Mouse (Mus musculus) neutrophil, adult 5-6 weeks (primary cell): ENCODE data around the gene Gorasp1. TPM values are rescaled to one million over a fixed set of nuclear protein-coding genes. Genes with fewer than 3 reads are reported as not detected.

Experiments
- ATAC-seq: fragments of 151-379, 151-347 bp; 2 replicates; pipeline ENCODE4 v1.8.0; 2017; ENCODE audit warnings: mild to moderate bottlenecking, moderate TSS enrichment; ENCODE audit not compliant: insufficient number of reproducible peaks, poor library complexity, low FRiP score, severe bottlenecking; ENCODE audit errors: extremely low read depth
- total RNA-seq: library from RNA; stranded (forward); fragments of 200-1000 nt; gene quantifications from 2 replicates; pipeline ENCODE4 v1.2.3, GENCODE M21; 2017

The Gorasp1 gene
- total RNA-seq, 1 experiment from 2014 or later = 3.6 TPM

GRCm38 (mm10) chr9:119889446-119889845 lies 47.9 kb downstream of the Gorasp1 start:
- ATAC-seq = no peak

- ATAC-seq = no peak
Observed at GRCm38 (mm10) chr9:119888843-119889246, 48.5 kb downstream of the Gorasp1 start.

- ATAC-seq = no peak
Observed at GRCm38 (mm10) chr9:119887144-119887901, 50.0 kb downstream of the Gorasp1 start.

Other genes with a start within 250 kb of the Gorasp1 start
- not detected in 2 replicates for gene Scn10a, start 218.2 kb downstream of the Gorasp1 start, total RNA-seq
- not detected in 2 replicates for gene Scn11a, start 112.1 kb downstream of the Gorasp1 start, total RNA-seq
- 90.0 and 97.9 TPM in 2 replicates for gene Wdr48, start 42.7 kb downstream of the Gorasp1 start, total RNA-seq
- gene Ttc21a, start within 50 bp of the Gorasp1 start, total RNA-seq = 0.35 TPM in 1 of 2 replicates, not detected in the other
- 105 and 114 TPM in 2 replicates for gene Csrnp1, start 47.1 kb upstream of the Gorasp1 start, total RNA-seq
- gene Xirp1, start 86.0 kb upstream of the Gorasp1 start, total RNA-seq = not detected in 2 replicates
- 12.9 and 15.5 TPM in 2 replicates for gene Cx3cr1, start 132.3 kb upstream of the Gorasp1 start, total RNA-seq
- not detected in 2 replicates for gene Ccr8, start 154.5 kb upstream of the Gorasp1 start, total RNA-seq
- 25.1 and 29.1 TPM in 2 replicates for gene Slc25a38, start 172.8 kb upstream of the Gorasp1 start, total RNA-seq
- gene Rpsa, start 190.1 kb upstream of the Gorasp1 start, total RNA-seq = 1,686 and 1,792 TPM in 2 replicates
- not detected in 2 replicates for gene Mobp, start 212.1 kb upstream of the Gorasp1 start, total RNA-seq